Mouse (Mus musculus) liver, embryonic 14.5 days (tissue): ENCODE data around the gene Ppt2. TPM values are rescaled to one million over a fixed set of nuclear protein-coding genes. Genes with fewer than 3 reads are reported as not detected.

Source experiments
- ATAC-seq: fragments of 200-750 bp; cut with Nextera tagmentation; 2 replicates; pipeline ENCODE4 v1.8.0; 2017; ENCODE audit warnings: moderate number of reproducible peaks, mild to moderate bottlenecking, moderate library complexity; ENCODE audit not compliant: insufficient read depth
- DNase-seq, 3 experiments: peaks; one replicate each; pipeline ENCODE4 v3.0.0-alpha.2; 2012 to 2013; ENCODE audit warnings: low read depth in 3 of 3, low spot score in 3 of 3
- H3K27ac ChIP-seq: fragments of 300-500 bp; sonication (generic); 2 replicates; pipeline ENCODE4 v1.5.1; 2014; ENCODE audit warnings: moderate library complexity, mild to moderate bottlenecking, control low read depth, inconsistent platforms
- H3K27me3 ChIP-seq: fragments of 300-500 bp; sonication (generic); 2 replicates; pipeline ENCODE4 v1.6.1; 2014; ENCODE audit warnings: mild to moderate bottlenecking, low read length, moderate library complexity; ENCODE audit not compliant: control insufficient read depth, insufficient read depth
- H3K36me3 ChIP-seq: fragments of 300-500 bp; sonication (generic); replicated peaks from 2 replicates; pipeline ENCODE4 v1.6.1; 2014; ENCODE audit warnings: low read depth; ENCODE audit not compliant: control insufficient read depth, insufficient read depth
- H3K4me1 ChIP-seq, 2 experiments: fragments of 200-500 bp in 1 of 2; fragments of 300-500 bp in 1 of 2; sonication (generic) in 1 of 2; replicated peaks; 2 replicates each; pipeline ENCODE4 v1.6.1; 2012 to 2014; ENCODE audit warnings: antibody characterized with exemption in 1 of 2, inconsistent platforms in 1 of 2, low read length in 1 of 2; ENCODE audit not compliant: control insufficient read depth in 2 of 2, insufficient read depth in 2 of 2
- H3K4me2 ChIP-seq: fragments of 300-500 bp; sonication (generic); 2 replicates; pipeline ENCODE4 v1.6.1; 2014; ENCODE audit warnings: low read depth, mild to moderate bottlenecking, control low read depth, moderate library complexity
- H3K4me3 ChIP-seq, 2 experiments: fragments of 200-500 bp in 1 of 2; fragments of 300-500 bp in 1 of 2; sonication (generic) in 1 of 2; 2 replicates each; pipeline ENCODE4 v1.5.1; 2012 to 2014; ENCODE audit warnings: low read depth in 2 of 2, low read length in 2 of 2, mild to moderate bottlenecking in 2 of 2, control low read depth in 1 of 2, inconsistent platforms in 1 of 2, moderate library complexity in 1 of 2; ENCODE audit not compliant: insufficient read depth in 1 of 2
- H3K9ac ChIP-seq: fragments of 300-500 bp; sonication (generic); replicated peaks from 2 replicates; pipeline ENCODE4 v1.6.1; 2014; ENCODE audit warnings: mild to moderate bottlenecking, control low read depth, moderate library complexity
- H3K9me3 ChIP-seq: fragments of 300-500 bp; sonication (generic); 2 replicates; pipeline ENCODE4 v1.6.1; 2016; ENCODE audit warnings: low read length, mixed read lengths; ENCODE audit not compliant: control insufficient read depth
- CTCF ChIP-seq: IDR thresholded peaks from 2 replicates; pipeline ENCODE4 v1.5.1; 2016; ENCODE audit warnings: antibody characterized with exemption, low read depth, control low read depth
- EP300 ChIP-seq: IDR thresholded peaks from 2 replicates; pipeline ENCODE4 v1.6.1; 2016; ENCODE audit warnings: antibody characterized with exemption, low read depth
- WGBS: fragments of 180-500 bp; shearing (Covaris S2); extraction: QIAGEN DNeasy Blood & Tissue Kit; methylation state at CpG from one replicate; pipeline ENCODE4 v1.1.7; 2014; ENCODE audit not compliant: insufficient replicate concordance; 5-methylcytosine and 5-hydroxymethylcytosine counted together
- polyA plus RNA-seq, 2 experiments: library from polyadenylated mRNA; depleted of rRNA in 1 of 2; stranded (reverse) in 1 of 2; unstranded in 1 of 2; fragments of >200 nt; fragmentation: Nextera tagmentation in 1 of 2; extraction: Ambion mirVana in 1 of 2; gene quantifications; 2 replicates each; pipeline versions ENCODE4 v1.2.1 to v1.2.3; 2012 to 2014

The Ppt2 gene
- polyA plus RNA-seq, 2 experiments: 10.4 to 10.5 TPM

GRCm38 (mm10) chr17:34585121-34585520 is 43.2 kb downstream of the Ppt2 start:
- Histone ChIP-seq H3K27ac (no peak overlapping the region), H3K4me1 (peaks cover 11 to 15% of the 10 kb centered on the region in 2 experiments), H3K4me2 (no peak overlapping the region), H3K36me3 (no peaks in the 10 kb centered on the region), H3K27me3 (no peaks in the 10 kb centered on the region), H3K9ac (no peak overlapping the region), H3K4me3 (no peak overlapping the region), H3K9me3 (no peaks in the 10 kb centered on the region)
- TF ChIP-seq EP300 (no peak), CTCF (no peak)
- DNase-seq: no peak
- 77% methylated on average over 8 of the region's 8 CpGs for WGBS
- no peak for ATAC-seq

- H3K4me2 ChIP-seq: no peak overlapping the region
- H3K4me1 ChIP-seq: peaks cover 8 to 9% of the 10 kb centered on the region in 2 experiments
- H3K4me3 ChIP-seq: no peak overlapping the region
- no peaks in the 10 kb centered on the region for H3K36me3 ChIP-seq
- DNase-seq (no peak), ATAC-seq (no peak)
- H3K27me3 ChIP-seq: no peaks in the 10 kb centered on the region
- 88% methylated on average over 8 of the region's 8 CpGs for WGBS
- no peaks in the 10 kb centered on the region for H3K9me3 ChIP-seq
- no peak overlapping the region for H3K27ac ChIP-seq
- no peak overlapping the region for H3K9ac ChIP-seq
- TF ChIP-seq EP300: no peak
- TF ChIP-seq CTCF: no peak
These were observed 44.5 kb downstream of the Ppt2 start for GRCm38 (mm10) chr17:34583819-34584218.

- H3K27ac ChIP-seq: no peak overlapping the region
- H3K4me1 ChIP-seq: peaks cover 5% of the 10 kb centered on the region in 2 experiments
- ATAC-seq (no peak), DNase-seq (no peak)
- H3K9me3 ChIP-seq: no peaks in the 10 kb centered on the region
- TF ChIP-seq CTCF (no peak), EP300 (no peak)
- no peaks in the 10 kb centered on the region for H3K27me3 ChIP-seq
- 57% methylated on average over 7 of the region's 7 CpGs for WGBS
- no peak overlapping the region for H3K4me3 ChIP-seq
- no peaks in the 10 kb centered on the region for H3K36me3 ChIP-seq
- H3K4me2 ChIP-seq: no peak overlapping the region
- no peak overlapping the region for H3K9ac ChIP-seq
These were observed 44.9 kb downstream of the Ppt2 start for GRCm38 (mm10) chr17:34583397-34583796.

GRCm38 (mm10) chr17:34582528-34582927 is 45.8 kb downstream of the Ppt2 start:
- Histone ChIP-seq H3K27me3 (no peaks in the 10 kb centered on the region), H3K4me1 (no peaks in the 10 kb centered on the region; a peak in 1 of 4 replicates), H3K27ac (no peak overlapping the region), H3K9me3 (no peaks in the 10 kb centered on the region), H3K36me3 (no peaks in the 10 kb centered on the region), H3K4me2 (no peak overlapping the region), H3K4me3 (no peak overlapping the region), H3K9ac (no peak overlapping the region)
- ATAC-seq: no peak
- no peak for TF ChIP-seq CTCF
- TF ChIP-seq EP300: no peak
- 74% methylated on average over 12 of the region's 12 CpGs for WGBS
- no peak for DNase-seq

GRCm38 (mm10) chr17:34578070-34578469 is 50.2 kb downstream of the Ppt2 start:
- Histone ChIP-seq H3K9ac (no peak overlapping the region), H3K4me3 (no peak overlapping the region), H3K36me3 (no peaks in the 10 kb centered on the region), H3K9me3 (no peaks in the 10 kb centered on the region), H3K4me1 (no peaks in the 10 kb centered on the region), H3K27me3 (no peaks in the 10 kb centered on the region), H3K4me2 (no peak overlapping the region), H3K27ac (no peak overlapping the region)
- no peak for DNase-seq
- WGBS: 67% methylated on average over 3 of the region's 3 CpGs
- TF ChIP-seq EP300 (no peak), CTCF (no peak)
- no peak for ATAC-seq
